Mouse (Mus musculus): Measurements from ENCODE around the gene Otogl. TPM values are rescaled to one million over a fixed set of nuclear protein-coding genes. Genes with fewer than 3 reads are reported as not detected.

Gene Otogl
- 0.10 TPM for polyA plus RNA-seq (2014; fragmentation: Illumina TruSeq; extraction: RNeasy Lipid Tissue Mini Kit (QIAGEN cat#74804); ENCODE audit: low read depth, low replicate concordance)

GRCm38 (mm10) chr10:107912084-107912573, at the start of gene Otogl:
TSS of gene Otogl (minus strand) at chr10:107912134.

GRCm38 (mm10) chr10:107719806-107720205, 192.1 kb downstream of the Otogl start, which contains the start of gene Ptprq:
TSS of gene Ptprq (minus strand) at chr10:107720051.

Other genes starting within 250 kb of the Otogl start
- gene Ptprq, start 192.1 kb downstream of the Otogl start, polyA plus RNA-seq (2014; fragmentation: Illumina TruSeq; extraction: RNeasy Lipid Tissue Mini Kit (QIAGEN cat#74804); ENCODE audit: low read depth, low replicate concordance): 5.8 TPM